Mouse (Mus musculus) kidney, embryonic 16.5 days (tissue): ENCODE results near the gene Astn2. TPM values are rescaled to one million over a fixed set of nuclear protein-coding genes. Genes with fewer than 3 reads are reported as not detected.

Source experiments
- ATAC-seq: fragments of 200-750 bp; cut with Nextera tagmentation; 2 replicates; pipeline ENCODE4 v1.8.0; 2017; ENCODE audit warnings: moderate TSS enrichment; ENCODE audit not compliant: low FRiP score, low TSS enrichment
- H3K27ac ChIP-seq: fragments of 300-500 bp; sonication (generic); 2 replicates; pipeline ENCODE4 v1.5.1; 2014; ENCODE audit warnings: low read length
- H3K27me3 ChIP-seq: fragments of 300-500 bp; sonication (generic); 2 replicates; pipeline ENCODE4 v1.6.1; 2014; ENCODE audit warnings: low read length, control low read depth, mixed read lengths; ENCODE audit not compliant: insufficient read depth
- H3K36me3 ChIP-seq: fragments of 300-500 bp; sonication (generic); 2 replicates; pipeline ENCODE4 v1.6.1; 2014; ENCODE audit warnings: low read length, control low read depth, mixed read lengths; ENCODE audit not compliant: insufficient read depth
- H3K4me1 ChIP-seq: fragments of 300-500 bp; sonication (generic); 2 replicates; pipeline ENCODE4 v1.6.1; 2014; ENCODE audit warnings: low read length, control low read depth, mixed read lengths; ENCODE audit not compliant: insufficient read depth
- H3K4me2 ChIP-seq: fragments of 300-500 bp; sonication (generic); replicated peaks from 2 replicates; pipeline ENCODE4 v1.6.1; 2014; ENCODE audit warnings: low read depth, low read length
- H3K4me3 ChIP-seq: fragments of 300-500 bp; sonication (generic); 2 replicates; pipeline ENCODE4 v1.5.1; 2014; ENCODE audit warnings: mild to moderate bottlenecking, low read length
- H3K9ac ChIP-seq: fragments of 300-500 bp; sonication (generic); replicated peaks from 2 replicates; pipeline ENCODE4 v1.6.1; 2014; ENCODE audit warnings: low read length
- H3K9me3 ChIP-seq: fragments of 300-500 bp; sonication (generic); 2 replicates; pipeline ENCODE4 v1.6.1; 2016; ENCODE audit warnings: low read length, control low read depth
- WGBS: fragments of 180-500 bp; shearing (Covaris S2); extraction: QIAGEN DNeasy Blood & Tissue Kit; methylation state at CpG from one replicate; pipeline ENCODE4 v1.1.7; 2014; 5-methylcytosine and 5-hydroxymethylcytosine counted together
- polyA plus RNA-seq: library from polyadenylated mRNA; unstranded; fragments of >200 nt; fragmentation: Nextera tagmentation; extraction: Ambion mirVana; gene quantifications from 2 replicates; pipeline ENCODE4 v1.2.1, GENCODE M21; 2015

The Astn2 gene
- polyA plus RNA-seq, 1 experiment from 2014 or later: 0.11 TPM

GRCm38 (mm10) chr4:65402286-65402685, 1002.1 kb downstream of the Astn2 start:
- Histone ChIP-seq H3K27ac (no peak overlapping the region), H3K36me3 (no peaks in the 10 kb centered on the region), H3K9ac (no peak overlapping the region), H3K27me3 (no peaks in the 10 kb centered on the region), H3K4me3 (no peak overlapping the region), H3K9me3 (no peaks in the 10 kb centered on the region), H3K4me1 (no peaks in the 10 kb centered on the region), H3K4me2 (no peak overlapping the region)
- ATAC-seq: no peak
- WGBS: 64% methylated on average over 5 of the region's 5 CpGs

- H3K27ac ChIP-seq: no peak overlapping the region
- H3K36me3 ChIP-seq: no peaks in the 10 kb centered on the region
- H3K4me3 ChIP-seq: no peak overlapping the region
- ATAC-seq: no peak
- H3K4me1 ChIP-seq: no peaks in the 10 kb centered on the region
- no peaks in the 10 kb centered on the region for H3K27me3 ChIP-seq
- H3K9me3 ChIP-seq: no peaks in the 10 kb centered on the region
- 96% methylated on average over 4 of the region's 4 CpGs for WGBS
- no peak overlapping the region for H3K9ac ChIP-seq
- no peak overlapping the region for H3K4me2 ChIP-seq
Measured at GRCm38 (mm10) chr4:65399457-65399856, 1005.0 kb downstream of the Astn2 start.

- H3K27me3 ChIP-seq: no peaks in the 10 kb centered on the region
- 66% methylated on average over 3 of the region's 3 CpGs for WGBS
- no peak for ATAC-seq
Measured at GRCm38 (mm10) chr4:65396806-65397205, 1007.6 kb downstream of the Astn2 start.

GRCm38 (mm10) chr4:65391001-65391400, 1013.4 kb downstream of the Astn2 start:
- Histone ChIP-seq H3K4me1 (0 out of 2 replicates have a peak, but pooled peaks cover 9% of the 10 kb centered on the region), H3K9ac (no peak overlapping the region), H3K36me3 (no peaks in the 10 kb centered on the region), H3K27ac (no peak overlapping the region), H3K27me3 (no peaks in the 10 kb centered on the region), H3K4me3 (no peak overlapping the region), H3K9me3 (no peaks in the 10 kb centered on the region), H3K4me2 (no peak overlapping the region)
- WGBS: 15% methylated on average over 4 of the region's 4 CpGs
- peak; percentile 67; the same call in 1 of the 2 replicates for ATAC-seq

More at GRCm38 (mm10) chr4:65396806-65397205, 1007.6 kb downstream of the Astn2 start:
- Histone ChIP-seq H3K9ac (no peak overlapping the region), H3K4me3 (no peak overlapping the region), H3K27ac (no peak overlapping the region), H3K9me3 (no peaks in the 10 kb centered on the region), H3K4me2 (no peak overlapping the region), H3K36me3 (no peaks in the 10 kb centered on the region), H3K4me1 (0 out of 2 replicates have a peak, but pooled peaks cover 1% of the 10 kb centered on the region)

GRCm38 (mm10) chr4:65383070-65383469, 1021.3 kb downstream of the Astn2 start:
- Histone ChIP-seq H3K4me3 (no peak overlapping the region), H3K4me2 (no peak overlapping the region), H3K36me3 (no peaks in the 10 kb centered on the region), H3K9me3 (no peaks in the 10 kb centered on the region), H3K27ac (no peak overlapping the region), H3K4me1 (no peaks in the 10 kb centered on the region), H3K27me3 (no peaks in the 10 kb centered on the region), H3K9ac (no peak overlapping the region)
- 83% methylated on average over 4 of the region's 4 CpGs for WGBS
- ATAC-seq: no peak

DNA sequence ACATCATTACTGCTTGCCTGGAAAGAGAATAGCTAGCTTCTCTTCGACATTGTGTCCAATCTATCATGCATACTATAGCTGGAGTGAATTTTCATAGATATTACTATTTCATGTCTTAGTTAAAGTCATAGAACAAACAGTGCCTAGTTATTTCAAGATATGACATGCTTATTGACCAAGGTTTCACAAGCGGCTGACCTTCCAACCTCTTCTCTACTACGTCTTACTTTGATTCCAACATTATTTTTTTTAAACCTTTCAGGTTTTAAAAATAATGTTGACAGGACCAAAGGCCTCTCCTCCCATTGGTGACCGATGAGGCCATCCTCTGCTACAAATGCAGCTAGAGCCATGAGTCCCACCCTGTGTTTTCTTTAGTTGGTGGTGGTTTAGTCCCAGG, 1025.0 kb downstream of the Astn2 start:
- Histone ChIP-seq H3K9me3 (no peaks in the 10 kb centered on the region), H3K4me3 (no peak overlapping the region), H3K9ac (no peak overlapping the region), H3K36me3 (no peaks in the 10 kb centered on the region), H3K4me2 (no peak overlapping the region), H3K4me1 (no peaks in the 10 kb centered on the region), H3K27ac (no peak overlapping the region), H3K27me3 (no peaks in the 10 kb centered on the region)
- whole genome bisulfite sequencing: 82% methylated on average over 4 of the region's 4 CpGs
- no peak for ATAC-seq

DNA sequence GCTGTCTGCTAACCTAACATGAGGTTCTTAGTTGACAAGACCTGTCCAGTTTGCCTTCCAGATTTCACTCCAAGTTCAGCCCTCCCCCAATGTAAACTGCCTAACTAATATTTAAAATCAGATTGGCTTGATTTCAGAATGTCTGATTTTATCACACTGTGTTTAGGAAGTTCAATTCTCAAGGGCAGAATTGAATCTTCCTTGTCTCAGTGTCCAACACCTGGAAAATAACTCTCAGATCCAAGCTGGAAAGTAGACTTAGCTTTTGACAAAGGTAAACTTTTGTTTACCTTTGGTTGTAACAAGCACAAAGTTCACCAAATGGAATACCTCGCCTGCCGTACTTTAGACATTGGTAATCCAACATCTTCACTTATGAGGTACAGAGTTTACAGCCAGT, 1027.8 kb downstream of the Astn2 start:
- no peak overlapping the region for H3K27ac ChIP-seq
- no peak overlapping the region for H3K4me3 ChIP-seq
- H3K9ac ChIP-seq: no peak overlapping the region
- no peaks in the 10 kb centered on the region for H3K36me3 ChIP-seq
- no peak for ATAC-seq
- H3K27me3 ChIP-seq: no peaks in the 10 kb centered on the region
- 87% methylated on average over 2 of the region's 2 CpGs for WGBS
- no peaks in the 10 kb centered on the region for H3K9me3 ChIP-seq
- no peaks in the 10 kb centered on the region for H3K4me1 ChIP-seq
- no peak overlapping the region for H3K4me2 ChIP-seq

DNA sequence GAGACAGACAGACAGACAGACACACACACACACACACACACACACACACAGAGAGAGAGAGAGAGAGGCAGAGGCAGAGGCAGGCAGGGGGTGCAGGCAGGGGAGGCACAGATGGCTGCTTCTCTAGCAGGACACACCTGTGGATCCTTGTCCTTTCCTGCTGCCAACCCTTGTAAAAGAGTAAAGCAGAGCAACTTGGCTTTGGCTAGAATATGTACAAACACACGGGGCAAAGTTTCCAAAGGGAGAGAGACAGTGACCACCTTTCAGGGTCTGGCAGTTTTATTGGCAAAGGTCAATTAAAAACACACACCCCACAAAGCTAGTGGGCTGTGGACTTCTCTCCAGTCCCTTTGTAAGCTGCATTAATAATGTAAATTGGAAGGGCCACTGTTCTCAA, 1030.6 kb downstream of the Astn2 start:
- 8% methylated on average over 1 of the region's 1 CpGs for WGBS
- Histone ChIP-seq H3K9me3 (no peaks in the 10 kb centered on the region; the same call in 1 of the 2 replicates), H3K4me2 (no peak overlapping the region), H3K27me3 (no peaks in the 10 kb centered on the region), H3K4me1 (no peaks in the 10 kb centered on the region), H3K4me3 (no peak overlapping the region), H3K27ac (no peak overlapping the region), H3K9ac (no peak overlapping the region), H3K36me3 (no peaks in the 10 kb centered on the region)
- ATAC-seq: peak; percentile 39; the same call in 1 of the 2 replicates

- WGBS: 90% methylated on average over 3 of the region's 3 CpGs
- Histone ChIP-seq H3K4me2 (no peak overlapping the region), H3K4me3 (no peak overlapping the region), H3K9me3 (no peaks in the 10 kb centered on the region; the same call in 1 of the 2 replicates), H3K4me1 (no peaks in the 10 kb centered on the region), H3K27ac (no peak overlapping the region), H3K9ac (no peak overlapping the region), H3K36me3 (no peaks in the 10 kb centered on the region), H3K27me3 (no peaks in the 10 kb centered on the region)
- ATAC-seq: no peak
Measured at GRCm38 (mm10) chr4:65372731-65373130, 1031.7 kb downstream of the Astn2 start.

- no peaks in the 10 kb centered on the region for H3K36me3 ChIP-seq
- no peak for ATAC-seq
- no peak overlapping the region for H3K4me3 ChIP-seq
- no peaks in the 10 kb centered on the region for H3K27me3 ChIP-seq
- H3K9me3 ChIP-seq: no peaks in the 10 kb centered on the region; the same call in 1 of the 2 replicates
- H3K4me2 ChIP-seq: no peak overlapping the region
- H3K4me1 ChIP-seq: no peaks in the 10 kb centered on the region
- no peak overlapping the region for H3K9ac ChIP-seq
- no peak overlapping the region for H3K27ac ChIP-seq
Measured at GRCm38 (mm10) chr4:65367135-65367534, 1037.3 kb downstream of the Astn2 start.
